Mouse (Mus musculus): ENCODE measurements around the gene Gpr61. TPM values are rescaled to one million over a fixed set of nuclear protein-coding genes. Genes with fewer than 3 reads are reported as not detected.

The Gpr61 gene
- total and polyA plus RNA-seq, 3 experiments: 0.04 TPM; not detected in 2

GRCm38 (mm10) chr3:108200329-108201323 lies 45.9 kb upstream of the Gpr61 start, which contains the start of gene Cyb561d1:
Cyb561d1 (minus strand) TSS chr3:108201212.
- intact Hi-C loops (cut with DNase I): loop anchor here (5.0 kb wide), 1 partner anchor 128 kb away; no protein-coding TSS in a partner anchor
- TF ChIP-seq POLR2A (IDR thresholded peaks at IDR 0.05; ENCODE audit: insufficient read depth, low read depth, low read length) (peak; percentile 78), EP300 (IDR thresholded peaks at IDR 0.05; ENCODE audit: insufficient read depth, low read depth, low read length) (no peak), CTCF (IDR thresholded peaks at IDR 0.05) (peak; percentile 85)

GRCm38 (mm10) chr3:108199231-108199630 lies 44.5 kb upstream of the Gpr61 start:
- Histone ChIP-seq H3K4me3 (no peak overlapping the region), H3K27me3 (ENCODE audit: control insufficient read depth, insufficient read depth, low read length) (no peaks in the 10 kb centered on the region), H3K79me2 (replicated peaks; ENCODE audit: control insufficient read depth, insufficient read depth, low read length) (no peaks in the 10 kb centered on the region), H3K9ac (ENCODE audit: low read depth, low read length) (no peak overlapping the region), H3K4me1 (ENCODE audit: control insufficient read depth, insufficient read depth, low read length) (peaks cover 6% of the 10 kb centered on the region), H3K36me3 (ENCODE audit: control insufficient read depth, insufficient read depth, low read length) (no peaks in the 10 kb centered on the region), H3K27ac (no peak overlapping the region)
- WGBS: 94% methylated on average over 6 of the region's 6 CpGs
- DNase-seq: peak in 1 of 2 experiments; percentile 15
- TF ChIP-seq EP300 (IDR thresholded peaks at IDR 0.05; ENCODE audit: insufficient read depth, low read depth, low read length) (no peak), CTCF (IDR thresholded peaks at IDR 0.05) (no peak), POLR2A (IDR thresholded peaks at IDR 0.05; ENCODE audit: insufficient read depth, low read depth, low read length) (no peak)
- intact Hi-C loops (cut with DNase I): no loop called here

More at GRCm38 (mm10) chr3:108200329-108201323, 45.9 kb upstream of the Gpr61 start, which contains the start of gene Cyb561d1:
- no peaks in the 10 kb centered on the region for H3K27me3 ChIP-seq (ENCODE audit: control insufficient read depth, insufficient read depth, low read length)
- peaks cover 6% of the 10 kb centered on the region for H3K4me1 ChIP-seq (ENCODE audit: control insufficient read depth, insufficient read depth, low read length)
- peak within 1 kb of the TSS; percentile 95 for H3K27ac ChIP-seq
- no peaks in the 10 kb centered on the region for H3K79me2 ChIP-seq (replicated peaks; ENCODE audit: control insufficient read depth, insufficient read depth, low read length)
- peak; percentile 96 for DNase-seq
- H3K36me3 ChIP-seq (ENCODE audit: control insufficient read depth, insufficient read depth, low read length): no peaks in the 10 kb centered on the region
- 3% methylated on average over 44 of the region's 44 CpGs for WGBS
- peak within 1 kb of the TSS; percentile 67 for H3K4me3 ChIP-seq
- peak within 1 kb of the TSS; percentile 89 for H3K9ac ChIP-seq (ENCODE audit: low read depth, low read length)

GRCm38 (mm10) chr3:108197066-108197497 lies 42.4 kb upstream of the Gpr61 start:
- 26% methylated on average over 14 of the region's 14 CpGs for WGBS
- Histone ChIP-seq H3K79me2 (replicated peaks; ENCODE audit: control insufficient read depth, insufficient read depth, low read length) (no peaks in the 10 kb centered on the region), H3K4me1 (ENCODE audit: control insufficient read depth, insufficient read depth, low read length) (peaks cover 6% of the 10 kb centered on the region), H3K4me3 (no peak overlapping the region), H3K27ac (no peak overlapping the region), H3K9ac (ENCODE audit: low read depth, low read length) (no peak overlapping the region), H3K27me3 (ENCODE audit: control insufficient read depth, insufficient read depth, low read length) (no peaks in the 10 kb centered on the region), H3K36me3 (ENCODE audit: control insufficient read depth, insufficient read depth, low read length) (no peaks in the 10 kb centered on the region)
- TF ChIP-seq EP300 (IDR thresholded peaks at IDR 0.05; ENCODE audit: insufficient read depth, low read depth, low read length): no peak
- TF ChIP-seq POLR2A (IDR thresholded peaks at IDR 0.05; ENCODE audit: insufficient read depth, low read depth, low read length): no peak
- no peak for TF ChIP-seq CTCF (IDR thresholded peaks at IDR 0.05)
- DNase-seq: peak in 1 of 2 experiments; percentile 46
- intact Hi-C loops (cut with DNase I): no loop called here

DNA sequence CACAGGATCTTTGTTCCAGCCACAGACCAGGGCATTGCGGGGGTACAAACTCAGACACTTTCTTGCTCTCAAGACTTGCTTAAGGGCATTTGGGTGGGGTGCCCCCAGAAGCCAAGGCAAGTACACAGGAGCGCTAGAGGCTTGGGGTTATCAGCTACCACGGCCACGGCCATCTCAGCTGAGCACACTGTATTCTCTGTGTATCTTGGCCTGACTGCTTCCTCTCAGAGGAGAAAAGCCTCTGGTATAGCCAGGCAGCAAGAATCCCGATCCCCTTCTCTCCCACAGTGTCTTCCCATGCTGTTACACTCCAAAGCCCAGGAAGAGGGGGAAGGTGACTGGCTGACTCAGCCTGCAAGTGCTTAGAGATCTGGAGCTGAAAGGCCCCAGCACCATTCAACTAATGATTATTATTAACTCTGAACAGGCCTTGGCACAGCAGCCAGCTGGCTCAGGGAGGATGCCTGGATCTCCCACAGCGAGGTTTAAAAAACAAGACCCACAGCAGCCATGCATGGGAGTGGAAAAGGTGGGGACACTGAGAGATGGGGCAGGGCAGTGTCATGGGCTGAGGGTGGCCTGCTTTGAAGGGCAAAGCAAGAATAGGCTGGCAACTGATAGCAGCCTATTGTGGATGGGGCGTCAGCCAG lies 41.4 kb upstream of the Gpr61 start:
- H3K9ac ChIP-seq (ENCODE audit: low read depth, low read length): no peak overlapping the region
- no peaks in the 10 kb centered on the region for H3K27me3 ChIP-seq (ENCODE audit: control insufficient read depth, insufficient read depth, low read length)
- TF ChIP-seq CTCF (IDR thresholded peaks at IDR 0.05) (no peak), POLR2A (IDR thresholded peaks at IDR 0.05; ENCODE audit: insufficient read depth, low read depth, low read length) (no peak), EP300 (IDR thresholded peaks at IDR 0.05; ENCODE audit: insufficient read depth, low read depth, low read length) (no peak)
- no peak overlapping the region for H3K4me3 ChIP-seq
- no peaks in the 10 kb centered on the region for H3K36me3 ChIP-seq (ENCODE audit: control insufficient read depth, insufficient read depth, low read length)
- no peak overlapping the region; the same call in 1 of the 2 replicates for H3K27ac ChIP-seq
- H3K79me2 ChIP-seq (replicated peaks; ENCODE audit: control insufficient read depth, insufficient read depth, low read length): no peaks in the 10 kb centered on the region
- 59% methylated on average over 7 of the region's 7 CpGs for WGBS
- peak in 1 of 2 experiments; percentile 17 for DNase-seq
- H3K4me1 ChIP-seq (ENCODE audit: control insufficient read depth, insufficient read depth, low read length): peaks cover 5% of the 10 kb centered on the region
- intact Hi-C loops (cut with DNase I): no loop called here

- Histone ChIP-seq H3K36me3 (ENCODE audit: control insufficient read depth, insufficient read depth, low read length) (no peaks in the 10 kb centered on the region), H3K27ac (no peak overlapping the region), H3K27me3 (ENCODE audit: control insufficient read depth, insufficient read depth, low read length) (no peaks in the 10 kb centered on the region), H3K79me2 (replicated peaks; ENCODE audit: control insufficient read depth, insufficient read depth, low read length) (no peaks in the 10 kb centered on the region), H3K4me3 (no peak overlapping the region), H3K4me1 (ENCODE audit: control insufficient read depth, insufficient read depth, low read length) (peaks cover 5% of the 10 kb centered on the region), H3K9ac (ENCODE audit: low read depth, low read length) (no peak overlapping the region)
- DNase-seq: no peak
- no peak for TF ChIP-seq CTCF (IDR thresholded peaks at IDR 0.05)
- TF ChIP-seq POLR2A (IDR thresholded peaks at IDR 0.05; ENCODE audit: insufficient read depth, low read depth, low read length): no peak
- no peak for TF ChIP-seq EP300 (IDR thresholded peaks at IDR 0.05; ENCODE audit: insufficient read depth, low read depth, low read length)
- intact Hi-C loops (cut with DNase I): no loop called here
- WGBS: 81% methylated on average over 4 of the region's 4 CpGs
Observed at GRCm38 (mm10) chr3:108195287-108195686, 40.6 kb upstream of the Gpr61 start.
